Mouse (Mus musculus) kidney, embryonic 16.5 days (tissue): Measurements from ENCODE around the gene Fancc. TPM values are rescaled to one million over a fixed set of nuclear protein-coding genes. Genes with fewer than 3 reads are reported as not detected.
A peak's percentile ranks its signal among the peaks of the same experiment; 100 is the strongest.

Experiments used
- ATAC-seq: fragments of 200-750 bp; cut with Nextera tagmentation; 2 replicates; pipeline ENCODE4 v1.8.0; 2017; ENCODE audit warnings: moderate TSS enrichment; ENCODE audit not compliant: low FRiP score, low TSS enrichment
- H3K27ac ChIP-seq: fragments of 300-500 bp; sonication (generic); 2 replicates; pipeline ENCODE4 v1.5.1; 2014; ENCODE audit warnings: low read length
- H3K27me3 ChIP-seq: fragments of 300-500 bp; sonication (generic); 2 replicates; pipeline ENCODE4 v1.6.1; 2014; ENCODE audit warnings: low read length, control low read depth, mixed read lengths; ENCODE audit not compliant: insufficient read depth
- H3K36me3 ChIP-seq: fragments of 300-500 bp; sonication (generic); 2 replicates; pipeline ENCODE4 v1.6.1; 2014; ENCODE audit warnings: low read length, control low read depth, mixed read lengths; ENCODE audit not compliant: insufficient read depth
- H3K4me1 ChIP-seq: fragments of 300-500 bp; sonication (generic); 2 replicates; pipeline ENCODE4 v1.6.1; 2014; ENCODE audit warnings: low read length, control low read depth, mixed read lengths; ENCODE audit not compliant: insufficient read depth
- H3K4me2 ChIP-seq: fragments of 300-500 bp; sonication (generic); replicated peaks from 2 replicates; pipeline ENCODE4 v1.6.1; 2014; ENCODE audit warnings: low read depth, low read length
- H3K4me3 ChIP-seq: fragments of 300-500 bp; sonication (generic); 2 replicates; pipeline ENCODE4 v1.5.1; 2014; ENCODE audit warnings: mild to moderate bottlenecking, low read length
- H3K9ac ChIP-seq: fragments of 300-500 bp; sonication (generic); replicated peaks from 2 replicates; pipeline ENCODE4 v1.6.1; 2014; ENCODE audit warnings: low read length
- H3K9me3 ChIP-seq: fragments of 300-500 bp; sonication (generic); 2 replicates; pipeline ENCODE4 v1.6.1; 2016; ENCODE audit warnings: low read length, control low read depth
- WGBS: fragments of 180-500 bp; shearing (Covaris S2); extraction: QIAGEN DNeasy Blood & Tissue Kit; methylation state at CpG from one replicate; pipeline ENCODE4 v1.1.7; 2014; 5-methylcytosine and 5-hydroxymethylcytosine counted together
- polyA plus RNA-seq: library from polyadenylated mRNA; unstranded; fragments of >200 nt; fragmentation: Nextera tagmentation; extraction: Ambion mirVana; gene quantifications from 2 replicates; pipeline ENCODE4 v1.2.1, GENCODE M21; 2015

Gene Fancc
- polyA plus RNA-seq = 22.2 and 24.5 TPM in 2 replicates

DNA sequence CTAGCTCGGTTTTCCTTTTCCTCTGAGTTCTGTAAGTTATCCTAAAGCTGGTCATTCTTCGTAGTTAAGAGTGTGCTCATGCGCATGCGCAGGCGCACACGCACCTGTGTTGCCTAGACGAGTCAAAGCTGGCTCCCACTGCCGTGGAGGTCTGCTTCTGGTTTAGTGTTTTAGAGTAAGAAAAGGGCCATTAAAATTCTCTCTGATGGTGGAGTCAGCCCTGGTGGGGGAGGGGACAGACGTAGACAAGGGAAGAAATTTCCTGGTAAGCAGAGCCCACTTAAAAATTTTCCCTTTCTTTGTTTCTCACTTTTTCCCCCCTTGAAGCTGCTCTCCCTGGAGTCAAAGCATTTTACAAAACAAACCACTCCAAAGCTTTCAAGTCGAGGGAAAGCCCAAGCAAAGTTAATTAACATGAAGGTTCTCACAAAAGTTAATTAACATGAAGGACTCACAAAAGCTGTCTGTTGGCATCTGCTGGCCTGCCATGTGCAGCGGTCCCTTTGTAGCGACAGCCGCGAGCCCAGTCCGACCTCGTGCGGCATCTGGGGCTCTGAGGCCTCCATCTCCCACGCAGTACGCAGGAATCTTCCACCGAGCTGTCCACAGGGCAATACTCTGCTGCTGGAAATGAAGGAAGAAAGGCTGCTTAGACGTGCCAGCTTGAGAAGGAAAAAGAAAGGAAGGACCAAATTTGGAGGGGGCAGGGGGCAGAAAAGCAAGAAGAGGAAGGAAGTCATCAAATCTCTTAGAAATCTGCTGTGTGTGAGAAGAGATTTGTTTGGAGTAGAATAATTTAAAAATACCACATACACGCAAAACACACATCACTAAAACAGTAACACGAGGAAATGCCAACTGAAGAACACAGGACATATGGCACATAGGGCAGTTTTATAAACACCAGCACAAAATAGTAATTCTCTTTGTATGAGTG, at the start of gene Fancc:
Gene Fancc, minus strand, starts transcription at position 633 of the 937 bp plus-strand sequence.
- H3K9me3 ChIP-seq = no peaks in the 10 kb centered on the region
- H3K9ac ChIP-seq = peak within 1 kb of the TSS; percentile 42
- no peaks in the 10 kb centered on the region for H3K36me3 ChIP-seq
- H3K27me3 ChIP-seq = no peaks in the 10 kb centered on the region
- peak within 1 kb of the TSS; percentile 36 for H3K4me2 ChIP-seq
- 19% methylated on average over 23 of the region's 23 CpGs for WGBS
- H3K27ac ChIP-seq = peak within 1 kb of the TSS; percentile 13
- H3K4me3 ChIP-seq = peak within 1 kb of the TSS; percentile 20
- ATAC-seq = peak; percentile 85
- H3K4me1 ChIP-seq = peaks cover 12% of the 10 kb centered on the region

DNA sequence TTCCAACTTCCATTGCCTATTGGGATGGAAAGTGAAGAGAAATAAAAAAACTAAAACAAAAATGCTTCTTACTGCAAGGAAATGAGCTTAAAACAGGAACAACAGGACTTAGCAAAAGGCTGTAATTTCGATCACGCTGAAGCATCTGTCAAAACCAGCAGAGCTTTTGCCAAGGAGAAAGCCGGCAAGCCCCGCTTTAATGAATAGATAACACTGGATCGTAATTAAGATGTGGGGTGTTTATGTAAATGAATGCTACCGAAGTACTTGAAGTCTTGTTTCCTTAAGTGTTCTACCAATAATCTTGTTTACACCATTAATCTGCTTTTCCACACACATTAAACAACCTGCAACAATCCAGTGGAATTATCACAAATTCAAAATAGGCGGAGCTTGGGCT, 48.2 kb upstream of the Fancc start:
- Histone ChIP-seq H3K36me3 (peaks cover 41% of the 10 kb centered on the region), H3K27ac (no peak overlapping the region), H3K27me3 (no peaks in the 10 kb centered on the region), H3K9me3 (no peaks in the 10 kb centered on the region), H3K4me3 (no peak overlapping the region), H3K4me2 (no peak overlapping the region), H3K9ac (no peak overlapping the region), H3K4me1 (peaks cover 31% of the 10 kb centered on the region)
- WGBS = 75% methylated on average over 7 of the region's 7 CpGs
- no peak for ATAC-seq

DNA sequence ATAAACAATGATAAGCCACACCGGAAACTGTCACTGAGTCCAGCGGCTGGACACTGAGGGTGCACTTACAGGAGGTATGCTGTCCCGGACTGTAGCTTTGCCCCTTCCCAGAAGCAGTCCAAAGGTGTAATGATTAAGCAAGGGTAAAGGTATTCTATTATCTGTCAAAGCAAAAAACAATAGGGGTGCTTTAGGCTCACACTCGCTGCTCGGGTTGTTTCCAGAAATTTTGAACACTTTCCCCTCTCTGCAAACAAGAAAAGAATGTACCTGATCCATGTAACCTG, 47.8 kb upstream of the Fancc start:
- H3K4me3 ChIP-seq = no peak overlapping the region
- H3K9me3 ChIP-seq = no peaks in the 10 kb centered on the region
- 43% methylated on average over 5 of the region's 5 CpGs for WGBS
- peaks cover 43% of the 10 kb centered on the region for H3K36me3 ChIP-seq
- H3K4me1 ChIP-seq = peaks cover 27% of the 10 kb centered on the region
- H3K27ac ChIP-seq = no peak overlapping the region
- H3K4me2 ChIP-seq = no peak overlapping the region
- H3K9ac ChIP-seq = no peak overlapping the region
- ATAC-seq = no peak
- H3K27me3 ChIP-seq = no peaks in the 10 kb centered on the region

DNA sequence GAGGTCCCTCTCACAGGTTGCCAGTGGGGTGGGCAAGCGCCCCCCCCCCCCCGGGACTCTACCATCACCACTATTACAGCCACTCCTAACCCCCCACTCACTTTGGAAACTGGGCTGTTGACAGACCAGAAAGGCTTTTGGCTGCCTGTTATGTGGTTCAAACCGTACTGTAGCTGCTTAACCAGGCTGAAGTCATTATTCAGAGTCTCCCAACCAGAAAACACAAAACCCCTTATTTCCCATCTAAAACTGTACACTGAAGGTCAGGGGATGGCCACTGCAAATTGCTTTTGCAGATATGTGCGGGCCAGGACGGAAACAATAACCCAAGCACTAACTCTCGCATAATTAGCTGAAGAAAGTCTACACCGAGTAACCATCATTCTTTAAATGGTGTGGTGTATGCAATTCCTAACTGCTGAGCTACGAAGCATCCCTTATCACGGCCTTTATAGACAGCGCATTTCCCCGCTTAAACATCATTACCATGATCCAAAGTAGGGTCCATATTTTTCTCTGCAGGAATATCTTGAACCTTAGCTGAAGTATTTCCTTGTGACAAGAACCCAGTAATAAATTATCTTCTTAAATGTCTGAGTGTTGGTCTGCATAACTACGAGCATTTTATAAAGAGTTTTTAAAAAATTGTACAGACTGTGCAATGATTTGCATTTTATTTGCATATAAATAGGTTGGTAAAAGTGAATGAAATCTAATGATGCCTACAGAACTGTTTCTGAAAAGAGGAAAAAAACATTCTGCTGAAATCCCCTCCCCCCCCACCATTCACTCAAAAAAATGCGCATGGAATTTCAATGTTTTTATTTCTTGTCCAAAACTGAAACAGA, 47.3 kb upstream of the Fancc start:
- Histone ChIP-seq H3K4me3 (no peak overlapping the region), H3K36me3 (peaks cover 48% of the 10 kb centered on the region), H3K9me3 (no peaks in the 10 kb centered on the region), H3K27ac (peak overlapping the region; percentile 6; the same call in 1 of the 2 replicates), H3K27me3 (no peaks in the 10 kb centered on the region), H3K9ac (no peak overlapping the region), H3K4me1 (peaks cover 24% of the 10 kb centered on the region), H3K4me2 (no peak overlapping the region)
- WGBS = 57% methylated on average over 13 of the region's 13 CpGs
- ATAC-seq = no peak

DNA sequence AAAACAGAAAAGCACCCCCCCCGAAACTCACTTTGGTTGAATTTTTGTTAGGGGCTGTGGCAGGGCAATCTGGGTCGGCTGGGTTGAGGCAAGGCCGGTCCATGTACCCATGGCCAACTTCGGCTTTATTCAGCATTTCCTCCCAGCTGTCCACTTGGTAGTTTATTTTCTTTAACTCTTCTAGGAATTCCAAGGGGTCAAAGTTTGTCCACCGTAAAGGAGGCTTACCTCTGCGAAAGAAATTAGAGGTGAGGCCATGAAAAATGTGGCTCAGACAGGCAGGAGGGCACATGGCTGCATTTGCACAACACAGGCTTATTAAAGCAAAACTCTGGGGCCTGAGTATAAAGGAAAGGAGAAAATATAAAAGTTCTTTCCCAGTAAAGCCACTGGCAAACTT, 46.4 kb upstream of the Fancc start:
- Histone ChIP-seq H3K27me3 (no peaks in the 10 kb centered on the region), H3K9ac (no peak overlapping the region), H3K4me1 (peaks cover 21% of the 10 kb centered on the region), H3K36me3 (peaks cover 57% of the 10 kb centered on the region), H3K4me2 (no peak overlapping the region), H3K27ac (peak overlapping the region; percentile 29; the same call in 1 of the 2 replicates), H3K9me3 (no peaks in the 10 kb centered on the region), H3K4me3 (no peak overlapping the region)
- 41% methylated on average over 6 of the region's 6 CpGs for WGBS
- ATAC-seq = no peak; the same call in 1 of the 2 replicates

DNA sequence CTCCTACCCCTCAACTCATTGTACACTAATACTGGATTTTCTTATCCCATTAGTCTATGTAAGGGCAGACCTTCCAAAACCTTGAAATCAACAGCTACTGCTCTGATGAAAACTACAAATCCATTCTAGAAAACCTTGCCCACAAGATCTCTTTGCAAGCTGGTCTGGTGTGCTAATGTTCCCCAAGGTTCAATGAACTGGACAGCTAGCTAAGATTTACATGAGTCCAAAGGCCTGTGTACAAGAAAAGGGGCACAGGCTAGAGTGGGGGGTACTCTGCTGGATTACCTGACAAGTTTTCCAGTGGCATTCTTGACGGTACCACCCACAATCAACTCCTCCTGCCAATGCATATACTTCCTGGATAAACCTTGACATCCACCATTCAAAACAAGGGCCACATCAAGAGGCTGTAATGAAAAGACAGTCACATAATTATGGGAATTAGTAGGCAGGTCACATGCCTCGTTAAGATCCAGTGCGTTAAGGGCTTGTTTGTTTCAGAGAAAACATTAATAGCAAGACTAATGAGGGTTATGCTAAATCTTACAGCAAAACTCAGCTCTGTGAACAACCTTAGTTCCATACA, 45.8 kb upstream of the Fancc start:
- Histone ChIP-seq H3K36me3 (peaks cover 62% of the 10 kb centered on the region), H3K9ac (no peak overlapping the region), H3K27ac (peak overlapping the region; percentile 29; the same call in 1 of the 2 replicates), H3K4me1 (peaks cover 21% of the 10 kb centered on the region), H3K27me3 (no peaks in the 10 kb centered on the region), H3K4me3 (no peak overlapping the region), H3K9me3 (no peaks in the 10 kb centered on the region), H3K4me2 (no peak overlapping the region)
- WGBS = 87% methylated on average over 3 of the region's 3 CpGs
- ATAC-seq = no peak

DNA sequence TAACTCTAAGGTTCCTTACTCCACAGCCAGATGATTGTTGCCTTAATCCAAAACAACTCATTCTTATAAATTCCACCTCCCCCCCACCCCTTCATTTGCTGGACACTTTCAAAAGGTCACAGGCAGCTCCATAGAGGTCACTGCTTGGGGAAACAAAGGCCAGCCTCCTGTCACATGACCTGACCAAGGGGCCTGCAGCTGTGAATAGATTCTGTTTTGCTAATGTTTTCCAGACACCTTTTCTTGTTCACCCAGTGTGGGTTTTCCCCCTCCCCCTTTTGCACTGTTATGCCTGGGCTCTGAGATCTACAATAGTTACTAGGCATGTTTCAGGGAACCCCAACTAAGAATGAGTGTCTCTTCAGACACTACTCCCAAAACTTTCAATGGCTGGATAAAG, 44.4 kb upstream of the Fancc start:
- H3K36me3 ChIP-seq = peaks cover 67% of the 10 kb centered on the region
- no peak overlapping the region for H3K9ac ChIP-seq
- H3K4me3 ChIP-seq = no peak overlapping the region
- H3K27me3 ChIP-seq = no peaks in the 10 kb centered on the region
- H3K4me1 ChIP-seq = peaks cover 21% of the 10 kb centered on the region
- no peak overlapping the region for H3K4me2 ChIP-seq
- no peak overlapping the region for H3K27ac ChIP-seq
- no peaks in the 10 kb centered on the region for H3K9me3 ChIP-seq
- no peak for ATAC-seq

DNA sequence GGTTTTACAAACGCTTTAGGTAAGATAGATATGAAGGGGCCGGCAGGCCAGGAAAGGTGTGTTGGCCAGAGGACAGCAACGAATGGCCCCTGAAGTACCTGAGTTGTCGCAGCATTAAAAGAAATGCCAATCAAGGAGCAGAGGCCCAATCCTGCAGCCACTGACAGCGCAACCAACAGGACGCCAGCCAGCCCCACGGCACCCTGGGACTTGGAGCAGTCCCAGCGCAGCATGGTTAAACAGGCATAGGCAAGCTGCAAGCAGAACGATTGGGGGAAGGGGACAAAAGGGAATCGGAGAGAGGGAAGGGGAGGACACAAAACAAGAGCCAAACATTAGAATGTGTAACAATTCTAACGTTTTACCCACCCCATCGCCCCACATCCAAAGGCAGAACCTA, 43.5 kb upstream of the Fancc start:
- Histone ChIP-seq H3K9me3 (no peaks in the 10 kb centered on the region), H3K4me2 (no peak overlapping the region), H3K4me1 (peaks cover 18% of the 10 kb centered on the region), H3K36me3 (peaks cover 75% of the 10 kb centered on the region), H3K27ac (no peak overlapping the region), H3K27me3 (no peaks in the 10 kb centered on the region), H3K4me3 (no peak overlapping the region), H3K9ac (no peak overlapping the region)
- WGBS = 90% methylated on average over 12 of the region's 12 CpGs
- ATAC-seq = no peak

DNA sequence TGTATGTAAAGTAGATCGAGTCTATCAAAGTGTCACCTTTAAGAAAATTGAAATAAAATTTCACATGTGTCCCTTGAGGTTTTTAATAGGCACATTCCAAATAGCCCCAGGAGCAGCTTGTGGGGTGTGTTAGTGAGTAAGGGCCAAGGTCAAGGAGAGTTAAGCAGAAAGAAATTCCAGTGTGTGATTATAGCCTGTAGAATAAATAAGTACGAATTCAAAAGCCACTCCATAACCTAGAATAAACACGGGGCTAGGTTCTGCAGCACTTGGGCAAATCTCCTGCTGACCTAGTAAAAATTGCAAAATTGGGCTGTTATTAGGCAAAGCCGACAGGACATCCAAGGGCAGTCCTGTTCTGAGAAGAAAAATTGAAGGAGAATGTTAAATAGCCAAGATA, 37.9 kb upstream of the Fancc start:
- WGBS = 84% methylated on average over 4 of the region's 4 CpGs
- no peak for ATAC-seq
- no peak overlapping the region for H3K27ac ChIP-seq

More for the DNA sequence above, 37.9 kb upstream of the Fancc start:
- Histone ChIP-seq H3K9me3 (no peaks in the 10 kb centered on the region), H3K4me1 (0 out of 2 replicates have a peak, but pooled peaks cover 7% of the 10 kb centered on the region), H3K36me3 (peaks cover 92% of the 10 kb centered on the region), H3K27me3 (no peaks in the 10 kb centered on the region), H3K4me2 (no peak overlapping the region), H3K4me3 (no peak overlapping the region), H3K9ac (no peak overlapping the region)
